Comparison of ENCODE assay signal across 14 mouse cellular contexts in the genomic region with DNA sequence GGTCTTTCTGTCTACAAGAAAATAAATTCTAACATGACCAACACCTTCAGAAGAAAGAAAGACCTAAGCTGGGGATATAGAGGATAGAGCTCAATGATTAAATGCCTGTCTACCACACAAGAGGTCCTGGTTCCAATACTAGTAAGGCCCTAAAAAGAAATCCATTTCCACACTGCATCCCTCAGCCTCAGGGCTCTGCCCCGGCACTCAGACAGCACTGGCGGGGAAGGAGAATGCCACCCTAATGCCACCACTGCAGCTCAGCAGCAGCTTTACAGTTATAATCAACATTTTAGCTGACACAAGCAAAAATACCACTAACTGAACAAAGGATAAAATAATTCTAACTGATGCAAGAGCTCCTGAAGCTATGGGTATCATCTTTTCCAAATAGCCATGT. TPM values are rescaled to one million over a fixed set of nuclear protein-coding genes. Genes with fewer than 3 reads are reported as not detected.
A peak's percentile ranks its signal among the peaks of the same experiment; 100 is the strongest.
DNase-seq lines count a peak whose midpoint lies in the region; ATAC-seq and TF ChIP-seq lines count a peak whose summit lies in the region.
"Had no signal": no experiment of that assay in that cellular context is flagged by ENCODE, and none has a peak within 500 bp of the region (broad histone marks: within the 10 kb centered on the region; RNA-seq: fewer than 3 reads in every experiment).

No protein-coding gene starts in this region.

- no peaks in the 10 kb centered on the region for H3K36me3 ChIP-seq in forebrain, postnatal 0 days (ENCODE audit: insufficient read depth)
- no peaks in the 10 kb centered on the region for H3K36me3 ChIP-seq in midbrain, embryonic 11.5 days (ENCODE audit: control insufficient read depth, insufficient read depth, low read length)
- no peaks in the 10 kb centered on the region for H3K36me3 ChIP-seq in neural tube, embryonic 15.5 days
- H3K36me3 ChIP-seq: heart, embryonic 10.5 days; lung, embryonic 15.5 days had no signal

- WGBS in forebrain, postnatal 0 days, result 22% methylated on average over 2 of the region's 2 CpGs
- 66% methylated on average over 2 of the region's 2 CpGs for WGBS in midbrain, embryonic 11.5 days
- 6% methylated on average over 2 of the region's 2 CpGs for WGBS in neural tube, embryonic 15.5 days

- no peaks in the 10 kb centered on the region for H3K27me3 ChIP-seq in forebrain, postnatal 0 days (ENCODE audit: insufficient read depth, low read length)
- no peaks in the 10 kb centered on the region for H3K27me3 ChIP-seq in midbrain, embryonic 11.5 days (ENCODE audit: control insufficient read depth, insufficient read depth, low read length)
- H3K27me3 ChIP-seq in neural tube, embryonic 15.5 days (replicated peaks), result no peaks in the 10 kb centered on the region
- H3K27me3 ChIP-seq: lung, embryonic 15.5 days had no signal

- ATAC-seq in forebrain, postnatal 0 days, result peak; percentile 63; the same call in 1 of the 2 replicates
- no peak for ATAC-seq in midbrain, embryonic 11.5 days (ENCODE audit: low FRiP score)
- ATAC-seq in neural tube, embryonic 15.5 days (ENCODE audit: low FRiP score), result 0 out of 2 replicates have a peak, but pooled peaks have one; percentile 48

- DNase-seq in retina, postnatal 1 day, result peak; percentile 23
- no peak for DNase-seq in retina, embryonic 14.5 days (ENCODE audit: low spot score)
- DNase-seq in forebrain, postnatal 0 days, result peak; percentile 54
- peak; percentile 17 for DNase-seq in midbrain, embryonic 11.5 days (ENCODE audit: low spot score, missing footprints)
- no peak for DNase-seq in thymus, postnatal 10 days (ENCODE audit: low spot score in 2 of 2)
- DNase-seq in heart, postnatal 10 days, result no peak
- no peak for DNase-seq in layer of hippocampus, adult 2 months (ENCODE audit: low spot score in 2 of 2)
- DNase-seq: adrenal gland, postnatal 36 days; kidney, adult 8-10 months had no signal

- intact Hi-C loops in heart, postnatal 10 days (cut with DNase I), result no loop called here

- H3K4me1 ChIP-seq in forebrain, postnatal 0 days (ENCODE audit: insufficient read depth), result peaks cover 31% of the 10 kb centered on the region
- peaks cover 8% of the 10 kb centered on the region for H3K4me1 ChIP-seq in midbrain, embryonic 11.5 days (ENCODE audit: control insufficient read depth, insufficient read depth, low read length)
- H3K4me1 ChIP-seq in neural tube, embryonic 15.5 days, result peaks cover 38% of the 10 kb centered on the region

- H3K9ac ChIP-seq in forebrain, postnatal 0 days, result peak overlapping the region; percentile 61
- H3K9ac ChIP-seq in midbrain, embryonic 11.5 days (ENCODE audit: low read length), result peak overlapping the region; percentile 42; the same call in 1 of the 2 replicates
- peak overlapping the region; percentile 59 for H3K9ac ChIP-seq in neural tube, embryonic 15.5 days (replicated peaks)
- H3K9ac ChIP-seq: lung, embryonic 15.5 days had no signal

- H3K4me3 ChIP-seq in forebrain, postnatal 0 days (ENCODE audit: low read depth, low read length), result peak overlapping the region; percentile 46
- H3K4me3 ChIP-seq in midbrain, embryonic 11.5 days (ENCODE audit: low read depth, low read length), result peak overlapping the region; percentile 14; the same call in 1 of the 2 replicates
- peak overlapping the region; percentile 48 for H3K4me3 ChIP-seq in neural tube, embryonic 15.5 days (replicated peaks)
- H3K4me3 ChIP-seq in layer of hippocampus, adult 2 months, result no peak overlapping the region; the same call in 1 of the 2 replicates
- H3K4me3 ChIP-seq: heart, embryonic 10.5 days; lung, embryonic 15.5 days; megakaryocyte, embryonic 14.5 days had no signal

- H3K9me3 ChIP-seq in forebrain, postnatal 0 days (ENCODE audit: low read length), result no peaks in the 10 kb centered on the region
- H3K9me3 ChIP-seq in midbrain, embryonic 11.5 days (ENCODE audit: control insufficient read depth, low read length), result no peaks in the 10 kb centered on the region
- no peaks in the 10 kb centered on the region for H3K9me3 ChIP-seq in neural tube, embryonic 15.5 days (replicated peaks)
- H3K9me3 ChIP-seq: heart, embryonic 10.5 days; lung, embryonic 15.5 days; megakaryocyte, embryonic 14.5 days had no signal

- H3K27ac ChIP-seq in forebrain, postnatal 0 days (ENCODE audit: low read depth, low read length), result peak overlapping the region; percentile 86
- H3K27ac ChIP-seq in midbrain, embryonic 11.5 days (ENCODE audit: low read depth, low read length), result peak overlapping the region; percentile 48; the same call in 1 of the 2 replicates
- peak overlapping the region; percentile 87 for H3K27ac ChIP-seq in neural tube, embryonic 15.5 days (replicated peaks)
- H3K27ac ChIP-seq in layer of hippocampus, adult 2 months, result no peak overlapping the region
- H3K27ac ChIP-seq: heart, embryonic 10.5 days; lung, embryonic 15.5 days had no signal

- H3K4me2 ChIP-seq in forebrain, postnatal 0 days (ENCODE audit: low read depth), result peak overlapping the region; percentile 47
- 0 out of 2 replicates have a peak overlapping the region, but pooled peaks have one; percentile 16 for H3K4me2 ChIP-seq in midbrain, embryonic 11.5 days
- H3K4me2 ChIP-seq in neural tube, embryonic 15.5 days, result peak overlapping the region; percentile 50
- H3K4me2 ChIP-seq: lung, embryonic 15.5 days had no signal

- TF ChIP-seq CTCF in forebrain, postnatal 0 days (IDR thresholded peaks at IDR 0.05; ENCODE audit: low read depth), result no peak
- no peak for TF ChIP-seq CTCF in layer of hippocampus, adult 2 months (conservative IDR thresholded peaks at IDR 0.05)

RNA-seq across cellular contexts. Expression of a gene that starts 36.9 kb away (rescaled TPM):
- total RNA-seq in forebrain, postnatal 0 days (2014; rRNA removed), result 91.7 and 98.7 TPM in 2 replicates
- 6.5 and 12.2 TPM in 2 replicates for polyA plus RNA-seq in forebrain, postnatal 0 days (2015; fragmentation: Nextera tagmentation; extraction: Ambion mirVana)
- 9.2 and 10.0 TPM in 2 replicates for polyA plus RNA-seq in midbrain, embryonic 11.5 days (2014; fragmentation: Nextera tagmentation; extraction: Ambion mirVana)
- 19.9 and 23.2 TPM in 2 replicates for polyA plus RNA-seq in neural tube, embryonic 15.5 days (2015; fragmentation: Nextera tagmentation; extraction: Ambion mirVana)
- total RNA-seq in heart, postnatal 10 days (2021), result 100 to 1,000 TPM; 167 to 181 TPM
- 100 to 1,000 TPM; 146 to 162 TPM for total RNA-seq in layer of hippocampus, adult 2 months (2021)

RNA-seq across cellular contexts. Expression of a gene that starts 46.2 kb away (rescaled TPM):
- total RNA-seq in forebrain, postnatal 0 days (2014; rRNA removed), result 6.0 and 6.2 TPM in 2 replicates
- polyA plus RNA-seq in forebrain, postnatal 0 days (2015; fragmentation: Nextera tagmentation; extraction: Ambion mirVana), result 6.8 and 7.5 TPM in 2 replicates
- 13.9 and 17.5 TPM in 2 replicates for polyA plus RNA-seq in midbrain, embryonic 11.5 days (2014; fragmentation: Nextera tagmentation; extraction: Ambion mirVana)
- polyA plus RNA-seq in neural tube, embryonic 15.5 days (2015; fragmentation: Nextera tagmentation; extraction: Ambion mirVana), result 9.3 and 11.0 TPM in 2 replicates
- total RNA-seq in heart, postnatal 10 days (2021), result 1 to 10 TPM; 7.4 to 9.1 TPM
- 10 to 100 TPM; 23.5 to 25.5 TPM for total RNA-seq in layer of hippocampus, adult 2 months (2021)
- total RNA-seq: neutrophil, adult 5-6 weeks had no signal

Comparison
In these comparisons a context has a peak if more than half of its experiments do, and no peak if none do; other contexts are left out.
1. DNase-seq: peak in retina, postnatal 1 day (single experiment), forebrain, postnatal 0 days (single experiment) and midbrain, embryonic 11.5 days (single experiment); none in retina, embryonic 14.5 days (single experiment), thymus, postnatal 10 days (0 of 2), heart, postnatal 10 days (0 of 2) and layer of hippocampus, adult 2 months (0 of 2).
2. Peak in every context shown above with its lines, with median percentiles within 50 percentile points of each other: H3K4me2 ChIP-seq and H3K9ac ChIP-seq.